Mouse (Mus musculus): Measurements from ENCODE around the gene Ypel2. TPM values are rescaled to one million over a fixed set of nuclear protein-coding genes. Genes with fewer than 3 reads are reported as not detected.

Ypel2 gene
- total RNA-seq, 2 experiments from 2014 or later, result 26.1 to 31.3 TPM

GRCm38 (mm10) chr11:86909028-86909427, 84.5 kb downstream of the Ypel2 start:
- intact Hi-C loops (cut with DNase I), result no loop called here

GRCm38 (mm10) chr11:86907889-86908590, 85.5 kb downstream of the Ypel2 start:
- intact Hi-C loops (cut with DNase I), result no loop called here
- no peak for DNase-seq

More at GRCm38 (mm10) chr11:86909028-86909427, 84.5 kb downstream of the Ypel2 start:
- DNase-seq, result no peak

GRCm38 (mm10) chr11:86906767-86907662, 86.5 kb downstream of the Ypel2 start:
- no peak for DNase-seq
- intact Hi-C loops (cut with DNase I), result no loop called here

GRCm38 (mm10) chr11:86906257-86906656, 87.2 kb downstream of the Ypel2 start:
- intact Hi-C loops (cut with DNase I), result no loop called here
- no peak for DNase-seq

- intact Hi-C loops (cut with DNase I), result no loop called here
- no peak for DNase-seq
Observed at GRCm38 (mm10) chr11:86905261-86905660, 88.2 kb downstream of the Ypel2 start.

GRCm38 (mm10) chr11:86904706-86905105, 88.8 kb downstream of the Ypel2 start:
- no peak for DNase-seq
- intact Hi-C loops (cut with DNase I), result no loop called here

GRCm38 (mm10) chr11:86898367-86898766, 95.1 kb downstream of the Ypel2 start:
- intact Hi-C loops (cut with DNase I), result loop anchor here (10.0 kb wide), 1 partner anchor 96 kb away; the partner anchor contains the start of gene Ypel2
- peak in 1 of 2 experiments; percentile 45 for DNase-seq

- intact Hi-C loops (cut with DNase I), result loop anchor here (10.0 kb wide), 1 partner anchor 99 kb away; the partner anchor contains the start of gene Ypel2
- DNase-seq, result peak in 1 of 2 experiments; percentile 34
Observed at GRCm38 (mm10) chr11:86895567-86895966, 97.9 kb downstream of the Ypel2 start.

GRCm38 (mm10) chr11:86895156-86895555, 98.4 kb downstream of the Ypel2 start:
- DNase-seq, result peak; percentile 57 to 72
- intact Hi-C loops (cut with DNase I), result loop anchor here (10.0 kb wide), 1 partner anchor 100 kb away; the partner anchor contains the start of gene Ypel2

GRCm38 (mm10) chr11:86894171-86894577, 99.3 kb downstream of the Ypel2 start:
- intact Hi-C loops (cut with DNase I), result loop anchor here (10.0 kb wide), 1 partner anchor 101 kb away; the partner anchor contains the start of gene Ypel2
- DNase-seq, result peak; percentile 93 to 94

GRCm38 (mm10) chr11:86892996-86893670, 100.4 kb downstream of the Ypel2 start:
- no peak for DNase-seq
- intact Hi-C loops (cut with DNase I), result loop anchor here (10.0 kb wide), 1 partner anchor 102 kb away; the partner anchor contains the start of gene Ypel2

Other genes with a start within 250 kb of the Ypel2 start
- gene Cltc, start 236.1 kb downstream of the Ypel2 start, total RNA-seq (2021), result 100 to 1,000 TPM; 210 to 211 TPM
- gene Dhx40, start 186.0 kb downstream of the Ypel2 start, total RNA-seq (2021), result 10 to 100 TPM; 19.7 to 21.5 TPM
- 10 to 100 TPM in 1 of 2 experiments, 1 to 10 TPM in 1; 9.7 to 13.2 TPM for gene Gdpd1, start 80.4 kb upstream of the Ypel2 start, total RNA-seq (2021)
- gene Smg8, start 93.1 kb upstream of the Ypel2 start, total RNA-seq (2021), result 10 to 100 TPM; 10.4 to 10.5 TPM
- 1 to 10 TPM; 4.4 TPM for gene Prr11, start 115.0 kb upstream of the Ypel2 start, total RNA-seq (2021)
- gene Ska2, start 115.5 kb upstream of the Ypel2 start, total RNA-seq (2021), result 10 to 100 TPM; 18.0 to 23.7 TPM
- gene Trim37, start 133.4 kb upstream of the Ypel2 start, total RNA-seq (2021), result 10 to 100 TPM; 10.5 to 11.4 TPM

Data from heart, postnatal 10 days (tissue).